Mouse (Mus musculus) stomach, embryonic 16.5 days (tissue): ENCODE data around the gene Tmem51. TPM values are rescaled to one million over a fixed set of nuclear protein-coding genes. Genes with fewer than 3 reads are reported as not detected.

Source experiments
- ATAC-seq: fragments of 200-750 bp; cut with Nextera tagmentation; 2 replicates; pipeline ENCODE4 v1.8.0; 2017; ENCODE audit warnings: moderate number of reproducible peaks, moderate TSS enrichment; ENCODE audit not compliant: insufficient read depth, low FRiP score
- H3K27ac ChIP-seq: fragments of 300-500 bp; sonication (generic); 2 replicates; pipeline ENCODE4 v1.5.1; 2014; ENCODE audit warnings: low read length
- H3K27me3 ChIP-seq: fragments of 300-500 bp; sonication (generic); 2 replicates; pipeline ENCODE4 v1.6.1; 2014; ENCODE audit warnings: low read length, control low read depth, mixed read lengths; ENCODE audit not compliant: control insufficient read depth, insufficient read depth
- H3K36me3 ChIP-seq: fragments of 300-500 bp; sonication (generic); 2 replicates; pipeline ENCODE4 v1.6.1; 2014; ENCODE audit warnings: low read length; ENCODE audit not compliant: control insufficient read depth, insufficient read depth
- H3K4me1 ChIP-seq: fragments of 300-500 bp; sonication (generic); 2 replicates; pipeline ENCODE4 v1.6.1; 2014; ENCODE audit warnings: low read length, control low read depth, mixed read lengths; ENCODE audit not compliant: control insufficient read depth, insufficient read depth
- H3K4me2 ChIP-seq: fragments of 300-500 bp; sonication (generic); 2 replicates; pipeline ENCODE4 v1.6.1; 2014; ENCODE audit warnings: low read depth, low read length, mixed read lengths
- H3K4me3 ChIP-seq: fragments of 300-500 bp; sonication (generic); replicated peaks from 2 replicates; pipeline ENCODE4 v1.5.1; 2014; ENCODE audit warnings: mild to moderate bottlenecking, low read length
- H3K9ac ChIP-seq: fragments of 300-500 bp; sonication (generic); 2 replicates; pipeline ENCODE4 v1.6.1; 2014; ENCODE audit warnings: low read length
- H3K9me3 ChIP-seq: fragments of 300-500 bp; sonication (generic); replicated peaks from 2 replicates; pipeline ENCODE4 v1.6.1; 2016; ENCODE audit warnings: low read length, control low read depth; ENCODE audit not compliant: control insufficient read depth
- WGBS: fragments of 180-500 bp; shearing (Covaris S2); extraction: QIAGEN DNeasy Blood & Tissue Kit; methylation state at CpG from one replicate; pipeline ENCODE4 v1.1.7; 2014; 5-methylcytosine and 5-hydroxymethylcytosine counted together
- polyA plus RNA-seq: library from polyadenylated mRNA; unstranded; fragments of >200 nt; fragmentation: Nextera tagmentation; extraction: Ambion mirVana; gene quantifications from 2 replicates; pipeline ENCODE4 v1.2.1, GENCODE M21; 2015

Gene Tmem51
- polyA plus RNA-seq, 1 experiment from 2014 or later, result 79.2 TPM

DNA sequence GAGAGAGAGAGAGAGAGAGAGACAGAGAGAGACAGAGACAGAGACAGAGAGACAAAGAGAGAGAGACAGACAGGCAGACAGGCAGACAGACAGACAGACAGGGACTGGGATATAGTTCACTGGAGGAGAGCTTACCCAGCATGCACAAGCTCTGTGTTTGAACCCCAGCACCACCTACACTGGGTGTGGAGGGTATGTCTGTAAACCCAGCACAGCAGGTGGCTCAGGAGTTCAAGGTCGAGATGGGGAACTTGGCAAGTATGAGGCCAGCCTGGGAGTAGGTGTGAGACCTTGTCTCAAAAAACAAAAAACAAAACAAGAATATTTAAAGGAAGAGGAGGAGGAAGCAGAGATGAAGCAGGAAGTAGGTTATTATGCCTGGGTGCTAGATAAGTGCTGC, 7.2 kb downstream of the Tmem51 start:
- Histone ChIP-seq H3K9ac (no peak overlapping the region), H3K4me2 (no peak overlapping the region), H3K27me3 (no peaks in the 10 kb centered on the region), H3K9me3 (no peaks in the 10 kb centered on the region), H3K4me3 (no peak overlapping the region), H3K27ac (peak overlapping the region; percentile 78; the same call in 1 of the 2 replicates), H3K4me1 (peaks cover 64% of the 10 kb centered on the region), H3K36me3 (no peaks in the 10 kb centered on the region)
- 45% methylated on average over 1 of the region's 1 CpGs for WGBS
- no peak for ATAC-seq

GRCm38 (mm10) chr4:142075931-142076330, 8.2 kb downstream of the Tmem51 start:
- no peak overlapping the region for H3K9ac ChIP-seq
- no peaks in the 10 kb centered on the region for H3K36me3 ChIP-seq
- H3K27me3 ChIP-seq, result no peaks in the 10 kb centered on the region
- H3K27ac ChIP-seq, result no peak overlapping the region
- ATAC-seq, result no peak
- no peaks in the 10 kb centered on the region for H3K9me3 ChIP-seq
- no peak overlapping the region for H3K4me3 ChIP-seq
- H3K4me1 ChIP-seq, result peaks cover 63% of the 10 kb centered on the region
- H3K4me2 ChIP-seq, result no peak overlapping the region
- 75% methylated on average over 11 of the region's 11 CpGs for WGBS

- WGBS, result 63% methylated on average over 13 of the region's 13 CpGs
- Histone ChIP-seq H3K36me3 (no peaks in the 10 kb centered on the region), H3K4me3 (no peak overlapping the region), H3K9ac (no peak overlapping the region), H3K9me3 (no peaks in the 10 kb centered on the region), H3K27me3 (no peaks in the 10 kb centered on the region), H3K4me2 (no peak overlapping the region), H3K27ac (peak overlapping the region; percentile 44; the same call in 1 of the 2 replicates), H3K4me1 (peaks cover 61% of the 10 kb centered on the region)
- ATAC-seq, result no peak
Measured at GRCm38 (mm10) chr4:142074060-142074732, 9.9 kb downstream of the Tmem51 start.

- no peak overlapping the region for H3K4me3 ChIP-seq
- WGBS, result 21% methylated on average over 18 of the region's 18 CpGs
- H3K36me3 ChIP-seq, result no peaks in the 10 kb centered on the region
- H3K9me3 ChIP-seq, result no peaks in the 10 kb centered on the region
- H3K27ac ChIP-seq, result peak overlapping the region; percentile 95
- H3K27me3 ChIP-seq, result no peaks in the 10 kb centered on the region
- peak overlapping the region; percentile 43; the same call in 1 of the 2 replicates for H3K9ac ChIP-seq
- H3K4me2 ChIP-seq, result peak overlapping the region; percentile 34; the same call in 1 of the 2 replicates
- peak; percentile 34; the same call in 1 of the 2 replicates for ATAC-seq
- H3K4me1 ChIP-seq, result peaks cover 59% of the 10 kb centered on the region
Measured at GRCm38 (mm10) chr4:142071243-142071991, 12.7 kb downstream of the Tmem51 start.

DNA sequence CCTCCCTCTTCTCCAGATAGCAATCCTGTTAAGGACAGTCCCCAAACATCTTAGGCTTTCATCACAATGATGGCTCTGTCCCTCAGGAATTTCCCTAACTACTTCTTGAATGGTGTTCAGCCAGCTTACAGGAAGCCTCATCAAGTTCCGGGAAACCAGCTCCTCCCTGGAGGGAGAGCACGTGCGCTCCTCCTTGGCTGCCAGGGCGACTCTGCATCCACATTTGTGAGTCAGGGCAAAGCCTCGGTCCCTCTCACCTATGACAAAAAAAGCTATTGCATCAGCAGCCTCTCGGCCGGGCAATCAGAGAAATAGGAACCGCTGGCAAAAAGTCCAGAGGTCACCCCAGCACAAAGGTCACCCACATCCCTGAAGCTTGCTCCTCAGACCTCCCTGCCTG, 13.3 kb downstream of the Tmem51 start:
- ATAC-seq, result no peak
- Histone ChIP-seq H3K27me3 (no peaks in the 10 kb centered on the region), H3K9me3 (no peaks in the 10 kb centered on the region), H3K36me3 (no peaks in the 10 kb centered on the region), H3K4me2 (peak overlapping the region; percentile 25; the same call in 1 of the 2 replicates), H3K27ac (peak overlapping the region; percentile 95), H3K9ac (peak overlapping the region; percentile 43; the same call in 1 of the 2 replicates), H3K4me1 (peaks cover 64% of the 10 kb centered on the region), H3K4me3 (no peak overlapping the region)
- 22% methylated on average over 8 of the region's 8 CpGs for WGBS

DNA sequence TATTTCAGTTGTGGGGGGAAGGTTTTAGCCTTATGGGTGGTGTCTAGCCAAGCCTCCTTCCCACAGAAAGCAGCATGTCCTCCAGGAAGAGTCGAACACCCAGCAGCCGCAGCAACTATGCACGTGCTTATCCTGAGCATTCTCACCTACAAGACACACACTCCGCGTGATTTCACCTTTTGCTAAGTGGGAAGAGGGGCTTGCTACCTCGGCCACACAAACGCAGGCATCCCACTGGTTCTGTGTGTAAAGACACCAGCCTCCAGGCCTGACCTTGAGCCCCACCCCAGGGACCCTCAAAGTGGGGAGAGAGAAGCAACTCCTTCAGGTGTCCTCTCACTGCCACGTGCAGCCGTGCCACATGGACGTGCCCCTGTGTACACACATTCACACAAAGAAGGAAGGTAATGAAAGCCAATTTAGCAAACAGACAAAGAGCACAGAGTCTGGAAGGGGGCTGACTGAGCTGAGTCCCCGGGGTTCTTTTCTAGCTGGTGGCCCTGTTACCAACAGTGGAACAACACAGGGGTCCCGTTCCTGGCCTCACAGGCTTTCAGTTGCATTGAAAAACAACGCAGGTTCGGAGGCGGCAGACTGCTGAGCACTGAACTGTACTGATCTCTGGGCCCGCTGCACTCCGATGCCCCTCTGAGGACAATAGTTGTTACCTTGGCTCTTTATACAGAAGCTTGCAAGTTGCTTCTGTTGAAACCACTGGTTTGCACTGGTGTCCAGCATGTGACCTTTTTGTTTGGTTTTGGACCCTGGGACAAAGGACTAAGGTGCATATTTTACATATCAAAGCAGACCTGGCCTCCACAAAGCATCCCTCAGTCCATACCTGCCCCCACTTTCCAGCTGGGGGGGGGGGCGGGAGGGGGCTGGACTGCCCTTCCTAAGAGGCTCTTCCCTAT, 14.9 kb downstream of the Tmem51 start:
- Histone ChIP-seq H3K27ac (peak overlapping the region; percentile 68), H3K4me3 (no peak overlapping the region), H3K4me2 (no peak overlapping the region), H3K36me3 (no peaks in the 10 kb centered on the region), H3K4me1 (peaks cover 71% of the 10 kb centered on the region), H3K9ac (peak overlapping the region; percentile 49; the same call in 1 of the 2 replicates), H3K9me3 (no peaks in the 10 kb centered on the region), H3K27me3 (no peaks in the 10 kb centered on the region)
- WGBS, result 42% methylated on average over 18 of the region's 18 CpGs
- no peak for ATAC-seq

DNA sequence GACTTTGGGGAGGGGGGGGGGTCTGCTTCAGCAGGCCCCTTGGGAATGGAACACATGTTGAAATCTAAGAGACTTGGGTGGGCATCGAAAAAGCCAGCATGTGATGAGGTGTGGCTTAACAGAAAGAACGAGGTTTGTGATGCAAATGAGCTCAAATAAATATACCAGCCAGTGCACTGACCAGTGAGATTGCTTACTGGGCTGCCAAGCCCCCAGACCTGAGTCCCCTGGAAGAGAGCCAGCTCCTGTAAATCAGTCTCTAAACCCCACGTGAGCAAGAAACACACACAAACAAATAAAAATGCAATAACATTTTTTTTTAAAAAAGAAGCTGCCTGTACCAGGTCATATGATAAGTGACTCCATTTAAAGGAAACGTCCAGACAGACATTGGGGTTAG, 17.5 kb downstream of the Tmem51 start:
- Histone ChIP-seq H3K4me1 (peaks cover 67% of the 10 kb centered on the region), H3K27me3 (no peaks in the 10 kb centered on the region), H3K9me3 (no peaks in the 10 kb centered on the region), H3K9ac (0 out of 2 replicates have a peak overlapping the region, but pooled peaks have one; percentile 14), H3K4me2 (no peak overlapping the region), H3K4me3 (no peak overlapping the region), H3K27ac (peak overlapping the region; percentile 84), H3K36me3 (no peaks in the 10 kb centered on the region)
- 47% methylated on average over 4 of the region's 4 CpGs for WGBS
- ATAC-seq, result no peak

- peak overlapping the region; percentile 84 for H3K27ac ChIP-seq
- 0 out of 2 replicates have a peak overlapping the region, but pooled peaks have one; percentile 29 for H3K9ac ChIP-seq
- H3K9me3 ChIP-seq, result no peaks in the 10 kb centered on the region
- ATAC-seq, result peak; percentile 59
- H3K4me2 ChIP-seq, result peak overlapping the region; percentile 2; the same call in 1 of the 2 replicates
- H3K4me3 ChIP-seq, result no peak overlapping the region
- H3K36me3 ChIP-seq, result no peaks in the 10 kb centered on the region
- H3K27me3 ChIP-seq, result no peaks in the 10 kb centered on the region
- WGBS, result 35% methylated on average over 6 of the region's 6 CpGs
- peaks cover 68% of the 10 kb centered on the region for H3K4me1 ChIP-seq
Measured at GRCm38 (mm10) chr4:142065835-142066234, 18.3 kb downstream of the Tmem51 start.
